Mouse (Mus musculus): ENCODE results near the gene A830018L16Rik.
A peak's percentile ranks its signal among the peaks of the same experiment; 100 is the strongest.
"Not testable (repeated sequence)": the region's sequence is repeated elsewhere in the genome, so short reads cannot be mapped to it uniquely, and the experiment has no call there.

The A830018L16Rik gene

DNA sequence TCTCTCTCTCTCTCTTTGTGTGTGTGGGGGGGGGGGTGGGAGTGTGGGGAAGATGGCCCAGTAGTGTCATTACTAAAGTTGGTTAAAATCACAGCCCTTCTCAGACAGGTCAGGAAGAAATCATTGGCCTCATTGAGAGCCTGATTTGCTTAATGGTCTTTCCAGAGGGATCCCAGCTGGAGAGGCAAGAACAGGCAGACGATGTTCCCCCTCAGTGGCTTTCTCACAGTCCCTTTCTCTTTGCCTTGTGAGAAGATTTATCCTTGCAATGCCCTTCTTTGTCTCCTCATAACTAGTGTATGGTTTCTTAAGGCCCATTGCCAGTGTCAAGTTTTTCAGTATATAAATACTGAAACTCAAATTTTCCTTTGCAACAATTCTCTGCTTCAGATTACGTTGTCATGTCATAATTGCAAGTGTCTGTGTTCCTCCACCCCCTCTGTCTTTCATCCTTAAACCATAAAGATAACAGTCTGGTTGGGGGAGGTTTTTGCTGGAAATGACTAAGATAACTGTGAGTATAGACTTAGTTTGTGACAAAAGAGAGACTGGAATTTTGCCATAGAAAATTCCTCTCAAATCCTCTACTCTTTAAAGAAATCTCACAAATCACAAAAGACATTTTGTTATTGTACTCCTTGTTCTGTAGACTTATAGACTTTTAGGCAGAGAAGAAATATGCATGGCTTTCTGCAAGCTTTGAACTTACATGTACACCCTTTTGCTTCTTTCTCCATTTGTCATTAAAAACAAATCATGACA is 595.1 kb downstream of the A830018L16Rik start:
- no peak for DNase-seq

DNA sequence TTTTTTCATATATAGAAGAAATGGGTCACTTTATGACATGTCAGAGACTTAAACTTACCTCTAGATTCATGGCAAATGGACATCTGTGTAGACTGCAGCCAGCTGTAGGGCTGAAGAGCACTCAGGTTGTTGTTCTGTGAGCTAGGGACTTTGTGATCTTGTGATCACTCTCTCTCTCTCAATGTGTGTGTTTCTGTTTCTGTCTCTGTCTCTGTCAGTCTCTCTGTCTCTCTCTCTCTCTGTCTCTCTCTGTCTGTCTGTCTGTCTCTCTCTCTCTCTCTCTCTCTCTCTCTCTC is 595.6 kb downstream of the A830018L16Rik start:
- no peak for DNase-seq

DNA sequence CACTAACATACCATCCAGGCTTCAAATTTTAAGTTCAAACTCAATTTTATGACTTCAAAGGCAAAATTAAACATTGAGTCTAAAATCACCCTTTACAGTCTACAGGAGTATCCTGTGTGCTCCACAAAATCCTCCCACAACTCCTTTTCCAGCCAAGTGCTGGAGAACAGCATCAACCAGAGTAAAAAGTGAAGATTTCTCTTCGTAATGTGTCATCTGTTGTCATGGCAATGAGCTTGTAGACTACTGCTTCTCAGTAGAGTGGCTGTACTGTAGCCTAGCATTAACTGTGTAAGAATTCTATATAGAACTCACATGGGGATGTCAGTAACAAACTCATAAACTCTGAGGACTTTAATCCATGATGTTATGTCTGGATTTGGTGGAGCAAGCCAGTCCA is 596.7 kb downstream of the A830018L16Rik start:
- peak; percentile 14 for DNase-seq

DNA sequence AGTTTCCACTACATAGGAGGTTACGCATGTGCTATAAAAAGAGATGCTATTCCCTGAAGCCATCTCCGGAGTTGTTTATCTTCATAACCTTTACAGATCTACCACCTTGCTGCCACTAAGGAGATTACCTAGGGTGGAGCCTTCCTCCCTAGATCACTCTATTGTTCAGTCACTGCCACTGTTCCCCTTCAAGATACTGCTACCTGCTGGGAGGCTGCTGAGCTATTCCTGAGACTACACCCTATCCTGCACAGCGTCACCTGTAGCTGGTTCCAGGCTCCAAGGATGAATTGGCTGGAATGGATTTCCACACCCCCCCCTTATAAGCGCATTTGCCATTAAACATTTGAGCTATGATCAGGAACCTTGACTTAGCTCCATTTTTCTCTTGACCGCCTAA is 606.7 kb downstream of the A830018L16Rik start:
- not testable (repeated sequence) for DNase-seq
